Mouse (Mus musculus) liver, postnatal 0 days (tissue): ENCODE data around the gene Lrwd1. TPM values are rescaled to one million over a fixed set of nuclear protein-coding genes. Genes with fewer than 3 reads are reported as not detected.
A peak's percentile ranks its signal among the peaks of the same experiment; 100 is the strongest.
"Not testable (repeated sequence)": the region's sequence is repeated elsewhere in the genome, so short reads cannot be mapped to it uniquely, and the experiment has no call there.

Experiments
- ATAC-seq: fragments of 200-750 bp; cut with Nextera tagmentation; 2 replicates; pipeline ENCODE4 v1.8.0; 2017; ENCODE audit warnings: mild to moderate bottlenecking, moderate library complexity
- DNase-seq: peaks from one replicate; pipeline ENCODE4 v3.0.0-alpha.2; 2016
- H3K27ac ChIP-seq: fragments of 300-500 bp; sonication (generic); 2 replicates; pipeline ENCODE4 v1.5.1; 2014; ENCODE audit warnings: antibody characterized with exemption, moderate library complexity, mild to moderate bottlenecking, low read depth
- H3K27me3 ChIP-seq: fragments of 300-500 bp; sonication (generic); 2 replicates; pipeline ENCODE4 v1.6.1; 2014; ENCODE audit warnings: low read length, control low read depth, mixed read lengths; ENCODE audit not compliant: insufficient read depth
- H3K36me3 ChIP-seq: fragments of 300-500 bp; sonication (generic); replicated peaks from 2 replicates; pipeline ENCODE4 v1.6.1; 2014; ENCODE audit warnings: mild to moderate bottlenecking, control low read depth, low read length, moderate library complexity, mixed read lengths; ENCODE audit not compliant: insufficient read depth
- H3K4me1 ChIP-seq: fragments of 300-500 bp; sonication (generic); 2 replicates; pipeline ENCODE4 v1.6.1; 2014; ENCODE audit warnings: antibody characterized with exemption, mild to moderate bottlenecking, control low read depth; ENCODE audit not compliant: insufficient read depth
- H3K4me2 ChIP-seq: fragments of 300-500 bp; sonication (generic); 2 replicates; pipeline ENCODE4 v1.6.1; 2014; ENCODE audit warnings: low read depth, mild to moderate bottlenecking, low read length, moderate library complexity, mixed read lengths
- H3K4me3 ChIP-seq: fragments of 300-500 bp; sonication (generic); 2 replicates; pipeline ENCODE4 v1.5.1; 2014; ENCODE audit warnings: low read depth, low read length
- H3K9ac ChIP-seq: fragments of 300-500 bp; sonication (generic); replicated peaks from 2 replicates; pipeline ENCODE4 v1.6.1; 2014; ENCODE audit warnings: mild to moderate bottlenecking, moderate library complexity
- H3K9me3 ChIP-seq: fragments of 300-500 bp; sonication (generic); 2 replicates; pipeline ENCODE4 v1.6.1; 2016; ENCODE audit warnings: mild to moderate bottlenecking, control low read depth, low read length, mixed read lengths
- CTCF ChIP-seq: sonication (generic); IDR thresholded peaks from 2 replicates; pipeline ENCODE4 v1.5.1; 2016; ENCODE audit warnings: antibody characterized with exemption, low read depth
- EP300 ChIP-seq: IDR thresholded peaks from 2 replicates; pipeline ENCODE4 v1.6.1; 2016; ENCODE audit warnings: antibody characterized with exemption, low read depth, mild to moderate bottlenecking
- WGBS: fragments of 180-500 bp; shearing (Covaris S2); extraction: QIAGEN DNeasy Blood & Tissue Kit; methylation state at CpG from one replicate; pipeline ENCODE4 v1.1.7; 2014; ENCODE audit not compliant: insufficient replicate concordance; 5-methylcytosine and 5-hydroxymethylcytosine counted together
- polyA plus RNA-seq: library from polyadenylated mRNA; unstranded; fragments of >200 nt; fragmentation: Nextera tagmentation; extraction: Ambion mirVana; gene quantifications from 2 replicates; pipeline ENCODE4 v1.2.1, GENCODE M21; 2015

The Lrwd1 gene
- polyA plus RNA-seq, 1 experiment from 2014 or later: 16.5 TPM

DNA sequence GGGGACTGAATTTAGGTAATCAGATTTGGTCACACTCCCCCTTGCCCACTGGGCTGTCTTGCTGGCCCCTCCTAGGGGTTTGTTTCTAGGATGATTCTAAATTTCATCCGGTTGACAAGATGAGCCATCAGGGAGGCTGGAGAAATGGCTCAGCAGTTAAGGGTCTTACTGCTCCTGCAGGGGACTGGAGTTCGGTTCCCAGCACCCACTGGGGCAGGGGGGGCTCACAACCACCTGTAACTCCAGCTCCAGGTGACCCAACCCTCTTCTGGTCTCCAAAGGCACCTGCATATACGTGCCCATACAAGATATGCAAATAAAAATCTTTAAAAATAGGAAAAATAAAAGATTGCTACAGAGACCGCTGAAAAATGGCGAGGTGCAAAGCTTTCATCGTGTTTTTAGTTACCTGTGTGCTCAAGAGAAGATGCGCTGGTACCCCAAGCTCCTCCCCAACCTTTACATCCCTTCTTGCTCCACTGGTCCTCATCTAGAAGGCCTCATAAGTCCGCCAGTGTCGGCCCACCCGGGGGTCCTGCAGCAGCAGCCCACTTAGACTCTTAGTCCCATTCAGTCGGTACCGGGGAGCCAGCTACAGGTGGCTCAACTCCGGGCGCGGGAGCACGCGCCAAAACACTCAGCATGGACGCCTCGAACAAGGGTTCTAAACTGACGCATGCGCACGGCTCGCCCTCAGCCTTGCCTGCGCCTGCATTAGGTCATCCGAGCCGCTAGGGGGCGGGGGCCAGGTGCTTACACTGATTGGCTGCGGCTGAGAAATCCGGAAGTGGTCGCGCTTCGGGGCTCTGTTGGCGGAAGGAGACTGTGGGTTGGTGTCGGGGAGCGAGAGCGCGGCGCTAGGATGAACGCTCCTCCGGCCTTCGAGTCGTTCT, 19.7 kb downstream of the Lrwd1 start, which contains the start of gene Polr2j:
Polr2j (plus strand) TSS at position 741 of the 893 bp plus-strand sequence.
- Histone ChIP-seq H3K9me3 (no peaks in the 10 kb centered on the region), H3K27ac (peak within 1 kb of the TSS; percentile 56), H3K4me3 (peak within 1 kb of the TSS; percentile 84), H3K4me2 (peak within 1 kb of the TSS; percentile 86), H3K4me1 (peaks cover 18% of the 10 kb centered on the region), H3K9ac (peak within 1 kb of the TSS; percentile 89), H3K27me3 (no peaks in the 10 kb centered on the region), H3K36me3 (peaks cover 12% of the 10 kb centered on the region; the same call in 1 of the 2 replicates)
- 3% methylated on average over 42 of the region's 42 CpGs for WGBS
- ATAC-seq (peak; percentile 98), DNase-seq (peak; percentile 98)
- peak; percentile 100 for TF ChIP-seq CTCF
- no peak for TF ChIP-seq EP300

DNA sequence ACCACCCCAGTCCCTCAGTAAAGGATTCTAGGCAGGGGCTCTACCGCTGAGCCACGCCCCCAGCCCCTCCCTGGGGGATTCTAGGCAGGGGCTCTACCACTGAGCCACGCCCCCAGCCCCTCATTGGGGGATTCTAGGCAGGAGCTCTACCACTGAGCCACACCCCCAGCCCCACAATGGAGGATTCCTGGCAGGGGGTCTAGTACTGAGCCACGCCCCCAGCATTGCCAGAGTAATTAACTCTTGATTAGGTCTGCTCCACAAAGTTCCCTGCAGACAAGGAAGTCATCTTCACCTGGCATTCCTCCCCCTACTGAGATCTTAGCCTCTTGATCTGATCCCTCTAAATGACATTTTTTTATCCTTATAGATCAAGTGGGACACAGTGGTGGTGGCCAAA, 22.3 kb downstream of the Lrwd1 start:
- H3K36me3 ChIP-seq, H3K27ac ChIP-seq, H3K4me3 ChIP-seq, H3K27me3 ChIP-seq, H3K4me2 ChIP-seq, DNase-seq, ATAC-seq, H3K9me3 ChIP-seq, H3K9ac ChIP-seq: not testable (repeated sequence)
- peaks cover 20% of the 10 kb centered on the region for H3K4me1 ChIP-seq
- 54% methylated on average over 3 of the region's 4 CpGs for WGBS

DNA sequence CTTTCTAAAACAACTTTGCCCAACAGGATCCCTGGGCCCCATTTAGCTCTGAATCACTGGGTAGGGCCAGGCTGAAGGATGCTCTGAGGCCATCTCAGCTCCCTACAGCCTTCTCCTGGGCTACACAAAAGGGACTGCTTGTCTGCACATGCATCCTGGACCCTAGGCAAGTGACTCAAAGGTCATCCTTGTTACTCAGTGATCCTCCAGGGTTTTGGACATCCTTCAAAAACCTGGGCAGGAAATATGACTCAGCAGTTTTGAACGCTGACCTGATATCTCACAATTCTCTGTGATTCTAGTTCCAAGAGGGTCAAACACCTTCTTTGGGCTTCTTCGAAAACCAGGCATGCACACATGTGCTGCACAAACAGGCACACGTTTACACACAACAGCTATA, 26.8 kb downstream of the Lrwd1 start:
- Histone ChIP-seq H3K27ac (no peak overlapping the region), H3K4me3 (no peak overlapping the region), H3K9me3 (no peaks in the 10 kb centered on the region), H3K27me3 (no peaks in the 10 kb centered on the region), H3K9ac (no peak overlapping the region), H3K4me2 (no peak overlapping the region), H3K36me3 (no peaks in the 10 kb centered on the region), H3K4me1 (0 out of 2 replicates have a peak, but pooled peaks cover 3% of the 10 kb centered on the region)
- WGBS: 52% methylated on average over 3 of the region's 3 CpGs
- TF ChIP-seq CTCF: no peak
- TF ChIP-seq EP300: no peak
- DNase-seq (no peak), ATAC-seq (no peak)

DNA sequence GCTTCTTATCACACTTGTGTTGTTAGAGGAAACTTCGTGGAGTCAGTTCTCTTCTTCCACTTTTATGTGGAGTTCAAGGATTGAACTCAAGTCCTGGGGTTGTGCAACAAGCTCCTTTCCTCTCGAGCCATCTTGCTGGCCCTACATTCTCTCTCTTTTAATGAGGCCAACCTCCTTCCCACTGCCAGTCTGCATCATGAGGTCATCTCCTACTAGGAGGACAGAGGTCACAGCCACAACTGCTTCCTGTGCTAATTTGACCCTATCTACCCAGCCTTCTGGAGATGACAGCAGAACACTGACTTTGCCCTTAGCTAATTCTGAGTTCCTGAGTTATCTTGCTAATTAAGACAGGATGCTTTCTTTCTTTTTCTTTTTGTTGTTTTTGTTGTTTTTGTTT, 27.4 kb downstream of the Lrwd1 start:
- H3K27me3 ChIP-seq: no peaks in the 10 kb centered on the region
- no peak for ATAC-seq
- no peaks in the 10 kb centered on the region for H3K36me3 ChIP-seq
- H3K27ac ChIP-seq: no peak overlapping the region
- H3K9ac ChIP-seq: no peak overlapping the region
- TF ChIP-seq EP300: no peak
- no peak for TF ChIP-seq CTCF
- no peak overlapping the region for H3K4me3 ChIP-seq
- WGBS: 39% methylated on average over 2 of the region's 2 CpGs
- no peak for DNase-seq
- 0 out of 2 replicates have a peak, but pooled peaks cover 3% of the 10 kb centered on the region for H3K4me1 ChIP-seq
- H3K4me2 ChIP-seq: no peak overlapping the region
- H3K9me3 ChIP-seq: no peaks in the 10 kb centered on the region

GRCm38 (mm10) chr5:136104511-136104910, 31.4 kb downstream of the Lrwd1 start:
- Histone ChIP-seq H3K4me1 (peaks cover 11% of the 10 kb centered on the region), H3K27me3 (no peaks in the 10 kb centered on the region), H3K4me3 (no peak overlapping the region), H3K4me2 (no peak overlapping the region), H3K9ac (no peak overlapping the region), H3K9me3 (no peaks in the 10 kb centered on the region), H3K36me3 (no peaks in the 10 kb centered on the region), H3K27ac (no peak overlapping the region)
- TF ChIP-seq EP300 (no peak), CTCF (peak; percentile 72)
- DNase-seq (peak; percentile 59), ATAC-seq (no peak)
- WGBS: 78% methylated on average over 5 of the region's 5 CpGs

GRCm38 (mm10) chr5:136102099-136102820, 33.6 kb downstream of the Lrwd1 start:
- Histone ChIP-seq H3K36me3 (no peaks in the 10 kb centered on the region), H3K9me3 (no peaks in the 10 kb centered on the region), H3K4me3 (peak overlapping the region; percentile 33), H3K27me3 (no peaks in the 10 kb centered on the region), H3K27ac (no peak overlapping the region), H3K9ac (0 out of 2 replicates have a peak overlapping the region, but pooled peaks have one; percentile 26), H3K4me2 (peak overlapping the region; percentile 79), H3K4me1 (peaks cover 8% of the 10 kb centered on the region)
- TF ChIP-seq EP300 (no peak), CTCF (peak; percentile 89)
- ATAC-seq (peak; percentile 89), DNase-seq (peak; percentile 78)
- WGBS: 7% methylated on average over 41 of the region's 41 CpGs
